Mouse (Mus musculus) forebrain, postnatal 0 days (tissue): ENCODE results near the gene Fyn. TPM values are rescaled to one million over a fixed set of nuclear protein-coding genes. Genes with fewer than 3 reads are reported as not detected.
A peak's percentile ranks its signal among the peaks of the same experiment; 100 is the strongest.

Experiments
- ATAC-seq: fragments of 200-750 bp; cut with Nextera tagmentation; 2 replicates; pipeline ENCODE4 v1.8.0; 2017; ENCODE audit warnings: mild to moderate bottlenecking, moderate library complexity
- DNase-seq: peaks from one replicate; pipeline ENCODE4 v3.0.0-alpha.2; 2015
- H3K27ac ChIP-seq: fragments of 300-500 bp; sonication (generic); 2 replicates; pipeline ENCODE4 v1.5.1; 2014; ENCODE audit warnings: low read depth, mild to moderate bottlenecking, antibody characterized with exemption, low read length, moderate library complexity, mixed read lengths
- H3K27me3 ChIP-seq: fragments of 300-500 bp; sonication (generic); 2 replicates; pipeline ENCODE4 v1.6.1; 2014; ENCODE audit warnings: mild to moderate bottlenecking, low read length, mixed read lengths; ENCODE audit not compliant: insufficient read depth
- H3K36me3 ChIP-seq: fragments of 300-500 bp; sonication (generic); 2 replicates; pipeline ENCODE4 v1.6.1; 2014; ENCODE audit warnings: mild to moderate bottlenecking, moderate library complexity; ENCODE audit not compliant: insufficient read depth
- H3K4me1 ChIP-seq: fragments of 300-500 bp; sonication (generic); 2 replicates; pipeline ENCODE4 v1.6.1; 2014; ENCODE audit warnings: antibody characterized with exemption; ENCODE audit not compliant: insufficient read depth
- H3K4me2 ChIP-seq: fragments of 300-500 bp; sonication (generic); 2 replicates; pipeline ENCODE4 v1.6.1; 2014; ENCODE audit warnings: low read depth, mild to moderate bottlenecking, moderate library complexity
- H3K4me3 ChIP-seq: fragments of 300-500 bp; sonication (generic); 2 replicates; pipeline ENCODE4 v1.5.1; 2014; ENCODE audit warnings: low read depth, low read length, mixed read lengths
- H3K9ac ChIP-seq: fragments of 300-500 bp; sonication (generic); 2 replicates; pipeline ENCODE4 v1.6.1; 2014; ENCODE audit warnings: mild to moderate bottlenecking
- H3K9me3 ChIP-seq: fragments of 300-500 bp; sonication (generic); 2 replicates; pipeline ENCODE4 v1.6.1; 2016; ENCODE audit warnings: low read length
- CTCF ChIP-seq: sonication (generic); IDR thresholded peaks from 2 replicates; pipeline ENCODE4 v1.5.1; 2016; ENCODE audit warnings: antibody characterized with exemption, control low read depth, low read depth
- WGBS: fragments of 180-500 bp; shearing (Covaris S2); extraction: QIAGEN DNeasy Blood & Tissue Kit; methylation state at CpG from one replicate; pipeline ENCODE4 v1.1.7; 2014; 5-methylcytosine and 5-hydroxymethylcytosine counted together
- polyA plus RNA-seq: library from polyadenylated mRNA; unstranded; fragments of >200 nt; fragmentation: Nextera tagmentation; extraction: Ambion mirVana; gene quantifications from 2 replicates; pipeline ENCODE4 v1.2.1, GENCODE M21; 2015
- total RNA-seq: library from RNA; depleted of rRNA; stranded (reverse); fragments of >200 nt; gene quantifications from 2 replicates; pipeline ENCODE4 v1.2.3, GENCODE M21; 2014

The Fyn gene
- total and polyA plus RNA-seq, 2 experiments from 2014 or later, result 85.8 to 155 TPM

DNA sequence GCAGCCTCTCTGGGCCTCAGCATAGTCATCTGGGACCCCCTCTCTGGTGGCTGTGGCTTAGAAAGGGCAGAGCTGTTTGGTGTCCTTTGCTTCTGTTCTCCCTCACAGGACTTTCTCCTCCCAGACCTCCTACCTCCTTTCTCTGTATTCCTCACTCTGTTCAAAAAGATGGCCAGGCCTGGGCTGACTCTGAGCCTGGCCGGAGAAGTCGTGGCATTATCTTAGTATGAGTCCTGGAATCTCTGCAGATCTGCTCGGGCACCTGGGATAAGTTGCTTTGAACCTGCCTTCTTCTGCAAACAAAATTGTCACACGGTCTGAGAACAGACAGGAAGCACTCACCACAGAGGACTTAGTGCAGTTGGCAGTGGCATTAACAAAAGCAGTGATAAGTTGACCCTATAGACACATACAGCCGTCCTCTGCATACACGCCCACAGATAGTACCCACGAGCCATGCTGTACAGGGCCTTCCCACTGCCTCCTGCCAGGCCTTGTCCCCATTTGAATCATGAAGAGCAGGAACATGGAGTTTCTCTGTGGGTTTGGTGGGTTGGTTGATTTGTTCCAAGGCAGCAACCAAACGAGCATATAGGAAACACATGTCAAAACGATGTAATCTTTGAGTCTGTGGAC, 171.5 kb downstream of the Fyn start:
- Histone ChIP-seq H3K27me3 (no peaks in the 10 kb centered on the region), H3K4me2 (no peak overlapping the region), H3K9me3 (no peaks in the 10 kb centered on the region), H3K9ac (no peak overlapping the region), H3K4me3 (no peak overlapping the region), H3K4me1 (peaks cover 30% of the 10 kb centered on the region), H3K36me3 (peaks cover 31% of the 10 kb centered on the region), H3K27ac (peak overlapping the region; percentile 71)
- no peak for ATAC-seq
- 42% methylated on average over 9 of the region's 9 CpGs for WGBS
- TF ChIP-seq CTCF, result no peak
- no peak for DNase-seq

DNA sequence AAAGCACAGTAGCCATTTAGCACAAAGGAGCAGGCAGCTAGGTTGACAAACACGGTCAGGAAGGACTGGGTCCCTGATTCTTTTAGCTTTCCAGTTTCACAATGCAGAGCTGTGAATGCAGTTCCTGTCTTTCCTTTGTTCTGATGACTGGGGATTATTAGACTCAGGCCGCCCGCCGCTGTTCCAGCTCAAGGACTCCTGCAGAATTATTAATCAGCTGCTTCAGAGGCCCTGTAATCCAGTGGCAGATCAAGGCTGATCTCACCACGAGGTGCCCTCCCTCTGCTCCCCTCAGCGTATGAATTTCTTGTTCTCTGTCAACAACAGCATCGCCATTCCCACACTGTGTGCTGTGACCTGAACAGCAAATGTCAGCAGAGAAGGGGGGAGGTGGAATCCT, 172.3 kb downstream of the Fyn start:
- H3K36me3 ChIP-seq, result peaks cover 33% of the 10 kb centered on the region
- peak; percentile 75 for DNase-seq
- peak overlapping the region; percentile 93 for H3K27ac ChIP-seq
- ATAC-seq, result peak; percentile 82
- WGBS, result 3% methylated on average over 7 of the region's 7 CpGs
- no peaks in the 10 kb centered on the region for H3K27me3 ChIP-seq
- peak overlapping the region; percentile 49 for H3K9ac ChIP-seq
- H3K9me3 ChIP-seq, result no peaks in the 10 kb centered on the region
- no peak overlapping the region for H3K4me3 ChIP-seq
- TF ChIP-seq CTCF, result no peak
- H3K4me2 ChIP-seq, result no peak overlapping the region
- peaks cover 30% of the 10 kb centered on the region for H3K4me1 ChIP-seq

DNA sequence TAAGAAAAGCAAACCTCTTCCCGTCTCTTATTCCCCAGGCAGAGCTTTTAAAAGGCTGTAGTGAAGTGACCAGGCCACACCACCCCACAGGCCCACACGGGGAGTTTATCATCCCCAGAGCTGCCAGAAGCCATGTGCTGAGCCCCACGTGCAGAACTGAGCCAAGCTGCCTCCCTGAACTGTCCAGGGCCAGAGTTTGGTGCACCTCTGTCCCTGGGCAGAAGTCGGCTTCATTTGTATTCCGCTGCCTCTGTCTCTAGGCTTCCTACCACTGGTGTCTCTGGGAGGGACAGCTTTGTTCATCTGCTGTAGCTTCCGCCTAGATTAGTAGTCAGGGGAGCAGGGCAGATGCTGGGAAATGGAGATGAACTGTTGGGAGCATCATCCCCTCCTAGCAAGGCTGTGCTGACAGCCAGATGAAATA, 172.8 kb downstream of the Fyn start:
- Histone ChIP-seq H3K4me2 (no peak overlapping the region), H3K9ac (peak overlapping the region; percentile 49), H3K4me3 (no peak overlapping the region), H3K27ac (peak overlapping the region; percentile 93), H3K36me3 (peaks cover 32% of the 10 kb centered on the region), H3K27me3 (no peaks in the 10 kb centered on the region), H3K9me3 (no peaks in the 10 kb centered on the region), H3K4me1 (peaks cover 30% of the 10 kb centered on the region)
- DNase-seq (peak; percentile 59), ATAC-seq (peak; percentile 60)
- 9% methylated on average over 6 of the region's 6 CpGs for WGBS
- TF ChIP-seq CTCF, result no peak

DNA sequence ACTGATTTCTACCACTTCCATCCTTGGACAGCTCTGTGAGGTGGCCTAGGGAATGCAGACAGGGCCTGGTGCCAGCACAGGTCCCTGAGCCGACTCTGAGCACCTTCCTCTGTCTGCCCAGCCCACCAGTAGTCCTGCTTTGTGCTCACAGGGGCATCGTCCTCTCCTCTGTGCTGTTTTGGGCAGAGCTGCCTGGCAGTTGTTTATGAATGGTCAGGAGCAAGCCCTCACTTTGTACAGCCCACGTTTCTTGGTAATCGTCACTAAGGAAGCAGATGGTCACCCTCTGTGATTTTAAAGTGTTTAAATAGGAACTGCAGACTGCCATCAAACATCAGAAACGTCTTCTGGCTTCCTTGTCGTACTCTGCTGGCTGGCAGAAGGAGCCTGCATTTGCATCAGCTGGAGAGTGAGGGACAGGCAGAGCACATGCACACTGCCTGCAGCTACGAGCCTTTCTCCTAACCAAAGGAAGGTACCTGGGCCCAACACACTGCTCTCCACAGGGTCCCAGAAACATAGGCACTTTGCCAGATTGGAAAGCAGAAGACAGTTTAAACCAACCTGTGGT, 173.4 kb downstream of the Fyn start:
- WGBS, result 4% methylated on average over 7 of the region's 7 CpGs
- Histone ChIP-seq H3K9me3 (no peaks in the 10 kb centered on the region), H3K9ac (peak overlapping the region; percentile 49), H3K27ac (peak overlapping the region; percentile 93), H3K4me3 (no peak overlapping the region), H3K4me1 (peaks cover 34% of the 10 kb centered on the region), H3K27me3 (no peaks in the 10 kb centered on the region), H3K4me2 (no peak overlapping the region), H3K36me3 (peaks cover 27% of the 10 kb centered on the region)
- peak; percentile 68 for ATAC-seq
- peak; percentile 77 for DNase-seq
- TF ChIP-seq CTCF, result no peak

DNA sequence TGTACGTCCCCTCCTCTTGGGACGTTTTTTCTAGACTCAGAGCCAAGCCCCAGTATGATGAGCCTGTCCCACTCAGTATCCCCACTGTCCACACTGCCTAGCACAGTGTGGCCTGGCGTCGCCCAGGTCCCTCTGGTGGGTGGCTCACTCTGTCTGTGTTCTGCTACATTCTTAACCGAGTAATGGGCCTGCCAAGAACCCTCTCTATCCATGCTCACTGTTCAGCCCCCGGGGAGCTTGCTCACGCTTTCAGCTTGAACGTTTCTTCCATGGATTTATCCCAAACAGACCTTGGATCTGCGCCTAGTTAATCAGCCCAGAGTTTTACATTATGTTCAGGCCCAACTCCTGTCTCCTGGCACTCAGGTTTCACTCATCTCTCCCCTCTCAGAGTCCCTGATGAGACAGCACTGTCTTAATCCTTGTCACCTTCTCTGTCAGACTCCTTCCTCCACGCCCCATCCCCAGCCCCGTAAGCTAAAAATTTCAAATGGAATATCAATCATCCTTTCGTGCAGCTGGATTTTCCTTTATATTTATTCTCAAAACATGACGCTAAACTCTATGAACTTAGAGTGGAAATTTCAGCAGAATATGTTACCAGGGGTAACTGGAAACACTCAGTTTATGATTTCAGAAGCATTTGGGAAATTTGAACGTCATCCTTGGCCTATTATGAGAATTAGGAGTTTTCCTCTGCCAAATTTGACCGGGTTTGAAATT, 174.0 kb downstream of the Fyn start:
- ATAC-seq, result peak; percentile 34
- Histone ChIP-seq H3K4me2 (no peak overlapping the region), H3K9me3 (no peaks in the 10 kb centered on the region), H3K4me3 (no peak overlapping the region), H3K27ac (peak overlapping the region; percentile 93), H3K27me3 (no peaks in the 10 kb centered on the region), H3K9ac (0 out of 2 replicates have a peak overlapping the region, but pooled peaks have one; percentile 49), H3K36me3 (peaks cover 22% of the 10 kb centered on the region), H3K4me1 (peaks cover 39% of the 10 kb centered on the region)
- 32% methylated on average over 15 of the region's 15 CpGs for WGBS
- TF ChIP-seq CTCF, result no peak
- DNase-seq, result peak; percentile 69

DNA sequence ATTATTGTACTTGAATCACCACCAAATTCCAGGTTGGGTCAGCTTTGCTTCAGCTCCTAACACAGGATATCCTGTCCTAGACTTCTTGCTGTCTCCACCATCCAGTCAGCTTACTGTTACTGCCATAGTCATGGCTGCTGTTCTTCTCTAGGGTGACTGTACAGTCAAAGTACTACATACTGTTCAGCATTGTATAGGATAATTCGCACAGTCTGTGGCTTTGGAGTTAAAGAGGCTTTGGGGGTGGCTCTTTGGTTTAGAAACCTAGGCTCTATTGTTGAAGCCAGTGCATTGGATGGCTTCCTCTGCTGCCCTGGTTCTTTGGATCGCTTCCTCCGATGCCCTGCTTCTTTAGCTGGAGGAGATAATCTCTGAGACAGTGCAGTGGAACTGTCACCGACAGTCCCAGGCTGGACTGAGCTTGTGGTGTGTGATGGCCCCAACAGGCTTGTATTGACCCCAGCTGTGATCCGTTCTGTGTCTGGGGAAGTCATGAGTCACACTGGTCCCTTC, 174.7 kb downstream of the Fyn start:
- WGBS, result 77% methylated on average over 5 of the region's 5 CpGs

More for the DNA sequence above, 174.7 kb downstream of the Fyn start:
- Histone ChIP-seq H3K27ac (0 out of 2 replicates have a peak overlapping the region, but pooled peaks have one; percentile 21), H3K4me2 (no peak overlapping the region), H3K9me3 (no peaks in the 10 kb centered on the region), H3K4me3 (no peak overlapping the region), H3K9ac (no peak overlapping the region), H3K4me1 (peaks cover 39% of the 10 kb centered on the region), H3K27me3 (no peaks in the 10 kb centered on the region), H3K36me3 (peaks cover 19% of the 10 kb centered on the region)
- no peak for ATAC-seq
- TF ChIP-seq CTCF, result no peak
- DNase-seq, result no peak
